Mouse (Mus musculus): ENCODE results near the gene Dhx9.
"Not testable (repeated sequence)": the region's sequence is repeated elsewhere in the genome, so short reads cannot be mapped to it uniquely, and the experiment has no call there.

Dhx9 gene

GRCm38 (mm10) chr1:153487500-153487879, at the start of gene Dhx9:
Gene Dhx9, minus strand, starts transcription at chr1:153487660.
- peak; percentile 97 for DNase-seq

- peak; percentile 71 for DNase-seq
Observed at GRCm38 (mm10) chr1:153535611-153536010, 48.2 kb upstream of the Dhx9 start.

- not testable (repeated sequence) for DNase-seq
Observed at GRCm38 (mm10) chr1:153532896-153533295, 45.4 kb upstream of the Dhx9 start.

GRCm38 (mm10) chr1:153532234-153532841, 44.9 kb upstream of the Dhx9 start:
- DNase-seq: peak; percentile 31

GRCm38 (mm10) chr1:153531677-153532233, 44.3 kb upstream of the Dhx9 start:
- no peak for DNase-seq

GRCm38 (mm10) chr1:153522116-153522515, 34.7 kb upstream of the Dhx9 start:
- DNase-seq: no peak

GRCm38 (mm10) chr1:153515368-153515767, 27.9 kb upstream of the Dhx9 start:
- DNase-seq: no peak

GRCm38 (mm10) chr1:153510330-153511009, 23.0 kb upstream of the Dhx9 start:
- no peak for DNase-seq

- DNase-seq: not testable (repeated sequence)
Observed at GRCm38 (mm10) chr1:153509569-153509968, 22.1 kb upstream of the Dhx9 start.

GRCm38 (mm10) chr1:153509012-153509411, 21.6 kb upstream of the Dhx9 start:
- DNase-seq: no peak

- DNase-seq: peak; percentile 53
Observed at GRCm38 (mm10) chr1:153506266-153506665, 18.8 kb upstream of the Dhx9 start.

- peak; percentile 49 for DNase-seq
Observed at GRCm38 (mm10) chr1:153501644-153502321, 14.3 kb upstream of the Dhx9 start.

- DNase-seq: no peak
Observed at GRCm38 (mm10) chr1:153500030-153500429, 12.6 kb upstream of the Dhx9 start.

- no peak for DNase-seq
Observed at GRCm38 (mm10) chr1:153496030-153496429, 8.6 kb upstream of the Dhx9 start.

- no peak for DNase-seq
Observed at GRCm38 (mm10) chr1:153493931-153494330, 6.5 kb upstream of the Dhx9 start.

GRCm38 (mm10) chr1:153493338-153493737, 5.9 kb upstream of the Dhx9 start:
- no peak for DNase-seq

GRCm38 (mm10) chr1:153491822-153492221, 4.4 kb upstream of the Dhx9 start:
- peak; percentile 66 for DNase-seq

GRCm38 (mm10) chr1:153491345-153491744, 3.9 kb upstream of the Dhx9 start:
- no peak for DNase-seq

GRCm38 (mm10) chr1:153489963-153490362, 2.5 kb upstream of the Dhx9 start:
- no peak for DNase-seq

- DNase-seq: no peak
Observed at GRCm38 (mm10) chr1:153489540-153489939, 2.1 kb upstream of the Dhx9 start.

- peak; percentile 81 for DNase-seq
Observed at GRCm38 (mm10) chr1:153489132-153489531, 1.7 kb upstream of the Dhx9 start.

GRCm38 (mm10) chr1:153486767-153487499, 527 bp downstream of the Dhx9 start:
- peak; percentile 34 for DNase-seq

GRCm38 (mm10) chr1:153486120-153486519, 1.3 kb downstream of the Dhx9 start:
- DNase-seq: not testable (repeated sequence)
